Mouse (Mus musculus) stomach, embryonic 15.5 days (tissue): ENCODE results near the gene Eprs. TPM values are rescaled to one million over a fixed set of nuclear protein-coding genes. Genes with fewer than 3 reads are reported as not detected.

Experiments used
- ATAC-seq: fragments of 200-750 bp; cut with Nextera tagmentation; 2 replicates; pipeline ENCODE4 v1.8.0; 2017; ENCODE audit warnings: low read depth, moderate number of reproducible peaks, moderate TSS enrichment; ENCODE audit not compliant: insufficient read depth, low FRiP score
- H3K27ac ChIP-seq: fragments of 300-500 bp; sonication (generic); 2 replicates; pipeline ENCODE4 v1.5.1; 2015; ENCODE audit warnings: mild to moderate bottlenecking, inconsistent platforms
- H3K27me3 ChIP-seq: fragments of 300-500 bp; sonication (generic); replicated peaks from 2 replicates; pipeline ENCODE4 v1.6.1; 2015; ENCODE audit warnings: inconsistent platforms
- H3K36me3 ChIP-seq: fragments of 300-500 bp; sonication (generic); 2 replicates; pipeline ENCODE4 v1.6.1; 2015; ENCODE audit warnings: inconsistent platforms
- H3K4me1 ChIP-seq: fragments of 300-500 bp; sonication (generic); 2 replicates; pipeline ENCODE4 v1.6.1; 2015; ENCODE audit warnings: inconsistent platforms
- H3K4me2 ChIP-seq: fragments of 300-500 bp; sonication (generic); 2 replicates; pipeline ENCODE4 v1.6.1; 2015; ENCODE audit warnings: mild to moderate bottlenecking, inconsistent platforms
- H3K4me3 ChIP-seq: fragments of 300-500 bp; sonication (generic); replicated peaks from 2 replicates; pipeline ENCODE4 v1.5.1; 2015; ENCODE audit warnings: inconsistent platforms
- H3K9ac ChIP-seq: fragments of 300-500 bp; sonication (generic); 2 replicates; pipeline ENCODE4 v1.6.1; 2015; ENCODE audit warnings: inconsistent platforms
- H3K9me3 ChIP-seq: fragments of 300-500 bp; sonication (generic); 2 replicates; pipeline ENCODE4 v1.6.1; 2016; ENCODE audit warnings: inconsistent platforms
- WGBS: fragments of 180-500 bp; shearing (Covaris S2); methylation state at CpG from one replicate; pipeline ENCODE4 v1.1.7; 2015; 5-methylcytosine and 5-hydroxymethylcytosine counted together
- polyA plus RNA-seq: library from polyadenylated mRNA; unstranded; fragments of >200 nt; fragmentation: Nextera tagmentation; extraction: Ambion mirVana; gene quantifications from 2 replicates; pipeline ENCODE4 v1.2.1, GENCODE M21; 2015

The Eprs gene
- polyA plus RNA-seq, 1 experiment from 2014 or later: 156 TPM

DNA sequence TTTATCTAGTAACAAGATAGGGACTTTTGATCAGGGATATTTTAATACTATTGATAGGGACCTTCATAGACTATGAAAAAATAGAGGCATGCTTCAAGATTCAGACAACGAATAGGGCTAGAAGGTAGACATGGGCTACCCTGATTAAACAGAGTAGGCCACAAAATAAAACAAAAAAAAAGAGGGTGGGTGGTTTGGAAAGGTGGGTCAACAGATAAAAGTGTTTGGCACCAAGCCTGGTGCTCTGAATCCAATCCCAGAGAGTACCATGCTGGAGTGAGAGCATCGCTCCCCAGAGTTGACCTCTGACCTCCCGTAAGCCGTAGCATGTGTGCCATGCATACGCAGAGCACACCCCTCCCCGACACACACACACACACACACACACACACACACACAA is 89.6 kb downstream of the Eprs start:
- Histone ChIP-seq H3K4me3 (no peak overlapping the region), H3K4me1 (peaks cover 13% of the 10 kb centered on the region), H3K27me3 (peaks cover 26% of the 10 kb centered on the region), H3K27ac (no peak overlapping the region), H3K4me2 (no peak overlapping the region), H3K9ac (no peak overlapping the region), H3K9me3 (no peaks in the 10 kb centered on the region), H3K36me3 (no peaks in the 10 kb centered on the region)
- no peak for ATAC-seq
- 78% methylated on average over 6 of the region's 6 CpGs for WGBS

DNA sequence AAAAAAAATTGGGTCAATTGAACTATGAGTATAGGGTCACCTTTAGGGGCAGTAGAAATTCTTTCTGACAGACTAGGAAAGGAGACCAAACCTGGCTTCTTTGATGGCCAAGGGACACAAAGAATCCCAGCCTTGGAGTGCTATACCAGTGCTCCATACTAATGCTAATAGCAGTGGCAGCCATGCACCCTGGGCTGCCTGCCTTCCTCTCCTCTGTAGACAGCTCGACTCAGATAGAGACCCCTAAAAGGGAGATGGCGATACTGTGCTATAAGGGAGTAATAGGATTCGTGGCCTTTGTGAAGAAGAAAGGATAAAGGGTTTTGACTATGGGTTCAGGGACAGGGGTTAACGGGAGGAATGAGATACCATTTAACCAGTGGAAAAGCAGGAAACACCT is 91.3 kb downstream of the Eprs start:
- Histone ChIP-seq H3K9ac (no peak overlapping the region), H3K4me1 (peaks cover 13% of the 10 kb centered on the region), H3K27me3 (peaks cover 26% of the 10 kb centered on the region), H3K4me3 (peak overlapping the region; percentile 47; the same call in 1 of the 2 replicates), H3K9me3 (no peaks in the 10 kb centered on the region), H3K27ac (no peak overlapping the region), H3K4me2 (peak overlapping the region; percentile 94), H3K36me3 (no peaks in the 10 kb centered on the region)
- WGBS: 57% methylated on average over 4 of the region's 4 CpGs
- ATAC-seq: no peak

DNA sequence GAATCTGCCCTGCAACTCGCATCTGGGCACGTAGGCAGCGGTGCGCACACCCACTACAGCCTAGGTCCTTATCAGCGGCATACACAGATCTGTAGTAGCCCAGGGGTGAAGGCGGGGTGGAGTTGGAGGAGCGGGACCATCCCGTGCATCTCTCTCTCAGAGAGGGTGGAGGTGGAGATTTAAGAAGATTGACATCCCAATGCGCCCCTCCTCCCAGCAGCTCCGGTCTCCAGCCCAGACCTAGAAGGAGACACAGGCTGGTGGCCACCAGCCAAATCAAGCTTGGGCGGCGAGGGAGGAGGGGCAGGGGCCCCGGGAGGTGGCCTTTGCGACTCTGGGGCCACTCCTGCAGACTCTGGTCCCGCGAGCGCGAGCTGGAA is 91.7 kb downstream of the Eprs start, which contains the start of gene Slc30a10:
TSS of gene Slc30a10 (plus strand) at position 274 of the 380 bp plus-strand sequence.
- Histone ChIP-seq H3K9ac (peak within 1 kb of the TSS; percentile 29), H3K4me1 (peaks cover 13% of the 10 kb centered on the region), H3K4me3 (peak within 1 kb of the TSS; percentile 47), H3K27me3 (peaks cover 26% of the 10 kb centered on the region), H3K4me2 (peak within 1 kb of the TSS; percentile 94), H3K27ac (no peak within 1 kb of the TSS), H3K36me3 (no peaks in the 10 kb centered on the region), H3K9me3 (no peaks in the 10 kb centered on the region)
- 4% methylated on average over 18 of the region's 18 CpGs for WGBS
- peak; percentile 96 for ATAC-seq

DNA sequence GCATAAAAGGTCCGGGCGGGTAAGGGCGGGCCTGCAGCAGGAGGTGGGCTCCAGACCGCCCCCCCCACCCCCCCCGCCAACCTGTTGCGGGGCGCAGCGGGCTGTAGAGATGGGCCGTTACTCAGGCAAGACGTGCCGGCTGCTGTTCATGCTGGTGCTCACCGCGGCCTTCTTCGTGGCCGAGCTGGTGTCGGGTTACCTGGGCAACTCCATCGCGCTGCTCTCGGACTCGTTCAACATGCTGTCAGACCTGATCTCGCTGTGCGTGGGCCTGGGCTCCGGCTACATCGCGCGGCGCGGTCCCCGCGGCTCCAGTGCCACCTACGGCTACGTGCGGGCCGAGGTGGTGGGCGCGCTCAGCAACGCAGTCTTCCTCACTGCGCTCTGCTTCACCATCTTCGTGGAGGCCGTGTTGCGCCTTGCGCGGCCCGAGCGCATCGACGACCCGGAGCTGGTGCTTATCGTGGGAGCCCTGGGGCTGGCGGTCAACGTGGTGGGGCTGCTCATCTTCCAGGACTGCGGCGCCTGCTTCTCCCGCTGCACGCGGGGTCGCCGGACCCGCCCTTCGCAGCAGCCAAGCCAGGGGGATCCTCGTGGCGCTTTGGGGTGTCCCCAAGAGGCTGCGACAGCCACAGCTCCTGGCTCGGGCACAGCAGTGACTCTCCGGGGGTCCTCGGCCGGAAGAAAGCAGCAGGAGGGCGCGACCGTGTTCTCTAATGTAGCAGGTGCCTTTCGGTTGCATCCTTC is 92.3 kb downstream of the Eprs start:
- H3K9ac ChIP-seq: peak overlapping the region; percentile 29
- peak overlapping the region; percentile 47 for H3K4me3 ChIP-seq
- peaks cover 13% of the 10 kb centered on the region for H3K4me1 ChIP-seq
- no peaks in the 10 kb centered on the region for H3K9me3 ChIP-seq
- H3K4me2 ChIP-seq: peak overlapping the region; percentile 94
- peaks cover 26% of the 10 kb centered on the region for H3K27me3 ChIP-seq
- under 1% methylated on average over 71 of the region's 71 CpGs for WGBS
- no peak overlapping the region for H3K27ac ChIP-seq
- H3K36me3 ChIP-seq: no peaks in the 10 kb centered on the region
- peak; percentile 2 for ATAC-seq

DNA sequence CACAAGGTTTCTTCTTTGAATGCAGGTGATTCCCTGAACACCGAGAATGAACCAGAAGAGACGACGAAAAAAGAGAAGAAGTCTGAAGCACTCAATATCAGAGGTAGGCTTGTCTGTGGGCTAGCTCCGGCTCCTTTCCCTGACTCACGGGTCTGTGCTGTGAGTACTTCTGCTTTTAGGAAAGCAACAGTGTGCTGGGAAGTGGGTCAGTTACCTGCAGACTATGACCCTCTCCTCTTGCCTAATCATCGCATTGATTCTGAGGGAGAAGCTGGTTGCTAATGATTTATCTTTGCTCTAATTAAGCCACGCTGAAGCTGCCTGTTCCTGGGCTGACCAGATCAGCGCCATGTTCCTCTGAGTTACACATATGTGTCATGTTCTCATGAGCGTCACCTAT is 93.5 kb downstream of the Eprs start:
- no peak overlapping the region for H3K4me3 ChIP-seq
- WGBS: 78% methylated on average over 9 of the region's 9 CpGs
- no peak overlapping the region for H3K4me2 ChIP-seq
- H3K27me3 ChIP-seq: peaks cover 26% of the 10 kb centered on the region
- H3K9ac ChIP-seq: no peak overlapping the region
- H3K36me3 ChIP-seq: no peaks in the 10 kb centered on the region
- H3K4me1 ChIP-seq: peaks cover 13% of the 10 kb centered on the region
- no peak overlapping the region for H3K27ac ChIP-seq
- H3K9me3 ChIP-seq: no peaks in the 10 kb centered on the region
- ATAC-seq: no peak

DNA sequence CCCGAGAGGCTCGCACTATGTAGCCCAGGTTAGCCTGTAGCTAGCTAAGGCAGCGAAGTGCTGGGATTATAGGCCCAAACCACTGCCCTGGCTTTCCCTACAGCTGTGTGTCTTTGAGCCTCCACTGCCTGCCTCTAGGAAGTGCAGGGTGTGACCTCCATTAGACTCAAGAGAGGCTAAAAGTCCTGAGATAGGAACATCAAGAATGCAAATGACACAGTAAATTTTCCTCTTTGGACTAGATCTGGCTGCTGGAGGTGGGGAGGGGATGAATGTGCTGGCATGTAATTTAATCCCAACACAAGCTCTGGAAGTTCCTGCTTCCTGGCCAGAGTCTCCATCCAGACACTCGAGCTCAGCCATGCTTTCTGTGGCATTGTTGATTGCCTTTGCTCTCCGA is 97.3 kb downstream of the Eprs start:
- Histone ChIP-seq H3K36me3 (no peaks in the 10 kb centered on the region), H3K4me3 (no peak overlapping the region), H3K9ac (no peak overlapping the region), H3K27me3 (peaks cover 9% of the 10 kb centered on the region), H3K4me1 (peaks cover 5% of the 10 kb centered on the region), H3K9me3 (no peaks in the 10 kb centered on the region), H3K4me2 (no peak overlapping the region), H3K27ac (no peak overlapping the region)
- no peak; the same call in 1 of the 2 replicates for ATAC-seq
- WGBS: 78% methylated on average over 5 of the region's 5 CpGs

DNA sequence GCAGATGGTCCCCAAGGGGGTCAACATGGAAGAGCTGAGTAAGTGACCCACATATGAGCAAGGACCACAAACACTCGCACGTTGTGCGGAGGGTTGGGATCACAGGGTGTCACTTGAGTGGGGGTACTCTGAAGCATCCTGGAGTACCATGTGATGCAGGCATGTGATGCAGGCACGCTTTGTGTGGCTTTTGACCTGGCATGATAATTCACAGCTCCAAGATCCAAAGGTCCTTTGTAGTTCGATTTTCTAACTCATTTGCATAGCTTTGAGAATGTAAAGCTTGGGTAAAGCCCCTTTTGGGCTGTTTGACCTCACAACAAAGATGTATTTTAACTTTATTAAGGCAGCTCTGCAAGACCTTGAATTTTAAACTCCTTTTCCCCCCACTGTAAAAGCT is 100.0 kb downstream of the Eprs start:
- no peak overlapping the region for H3K9ac ChIP-seq
- no peaks in the 10 kb centered on the region for H3K4me1 ChIP-seq
- no peaks in the 10 kb centered on the region for H3K9me3 ChIP-seq
- no peaks in the 10 kb centered on the region for H3K36me3 ChIP-seq
- WGBS: 75% methylated on average over 5 of the region's 5 CpGs
- no peak overlapping the region for H3K4me3 ChIP-seq
- no peak overlapping the region for H3K27ac ChIP-seq
- no peaks in the 10 kb centered on the region for H3K27me3 ChIP-seq
- ATAC-seq: no peak
- no peak overlapping the region for H3K4me2 ChIP-seq

DNA sequence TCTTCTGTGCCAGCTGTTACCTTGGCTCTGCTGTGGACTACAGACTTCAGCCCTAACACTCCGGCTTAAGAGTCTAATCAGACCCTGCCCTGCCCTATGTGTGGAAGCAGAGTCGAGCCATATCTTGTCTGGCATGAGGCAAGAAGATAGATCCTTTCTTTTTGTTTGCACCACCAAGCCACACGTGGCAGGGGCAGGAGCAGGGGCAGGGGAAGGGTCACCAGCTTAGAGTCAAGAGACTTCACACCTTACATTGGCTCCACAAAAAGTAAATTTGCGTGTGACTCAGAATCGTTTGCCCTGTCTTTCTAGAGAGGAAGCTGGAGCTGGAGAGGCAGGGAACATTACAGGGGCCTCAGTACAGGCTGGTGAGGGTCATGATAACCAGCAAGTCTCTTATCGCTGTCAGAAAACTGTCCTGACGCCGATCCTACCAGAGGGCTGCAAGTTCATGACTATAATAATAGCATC is 106.7 kb downstream of the Eprs start:
- Histone ChIP-seq H3K4me2 (no peak overlapping the region), H3K36me3 (no peaks in the 10 kb centered on the region), H3K9ac (no peak overlapping the region), H3K27me3 (no peaks in the 10 kb centered on the region), H3K4me1 (no peaks in the 10 kb centered on the region), H3K9me3 (no peaks in the 10 kb centered on the region), H3K27ac (no peak overlapping the region), H3K4me3 (no peak overlapping the region)
- peak; percentile 83 for ATAC-seq
- WGBS: 60% methylated on average over 8 of the region's 8 CpGs

DNA sequence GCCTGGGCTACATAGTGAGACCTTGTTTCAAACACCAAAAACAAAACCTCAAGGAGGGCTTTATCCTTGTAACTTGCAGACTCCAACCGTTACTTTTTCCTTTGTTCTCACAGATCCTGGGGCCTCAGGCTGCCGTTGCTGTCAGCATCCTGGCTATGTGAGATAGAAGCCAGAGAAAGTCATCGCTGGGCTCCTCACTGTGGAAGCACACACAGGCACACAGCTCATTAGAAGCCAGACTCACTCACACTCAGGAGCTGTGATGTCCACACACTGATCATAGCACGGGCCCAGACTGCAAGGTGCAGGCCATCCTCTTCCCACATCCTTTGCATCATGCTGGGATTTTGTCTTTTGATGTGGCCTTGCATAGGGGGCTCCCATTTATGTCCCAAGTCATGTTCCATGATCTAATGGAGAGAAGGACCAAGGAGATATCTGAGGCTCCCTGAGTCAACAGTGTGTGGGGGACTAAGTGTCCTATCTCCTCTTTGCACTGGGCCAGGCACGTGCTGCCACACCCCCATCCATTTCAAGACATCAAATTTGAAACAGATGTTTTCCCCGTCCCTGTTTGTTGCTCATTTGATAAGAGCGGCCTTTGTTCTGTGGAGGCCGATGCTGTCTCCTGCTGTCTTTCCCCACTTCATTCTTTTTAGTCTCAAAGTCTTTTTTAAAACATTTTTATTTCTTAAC is 109.3 kb downstream of the Eprs start:
- Histone ChIP-seq H3K4me2 (no peak overlapping the region), H3K36me3 (no peaks in the 10 kb centered on the region), H3K27me3 (no peaks in the 10 kb centered on the region), H3K9me3 (no peaks in the 10 kb centered on the region), H3K9ac (no peak overlapping the region), H3K4me3 (no peak overlapping the region), H3K27ac (no peak overlapping the region), H3K4me1 (no peaks in the 10 kb centered on the region)
- 51% methylated on average over 8 of the region's 8 CpGs for WGBS
- ATAC-seq: peak; percentile 91

DNA sequence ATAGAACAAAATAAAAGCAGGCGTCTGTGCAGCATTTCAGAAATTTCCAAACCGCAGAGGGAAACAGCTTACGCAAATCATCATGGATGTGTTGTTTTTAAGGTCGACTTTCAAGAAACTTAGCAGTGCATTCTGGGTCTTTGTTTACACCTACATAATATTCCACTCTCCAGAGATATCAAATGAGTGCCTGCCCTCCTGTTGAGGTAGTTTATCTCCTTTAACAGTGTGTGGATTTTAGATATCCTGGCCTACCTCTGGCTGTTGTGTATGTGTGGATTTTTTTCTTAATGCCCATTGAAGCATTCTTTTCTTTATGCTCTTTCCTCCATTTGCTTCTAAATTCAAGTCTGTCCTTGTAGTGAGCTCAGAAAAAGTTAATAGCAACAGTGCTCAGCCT is 109.9 kb downstream of the Eprs start:
- Histone ChIP-seq H3K36me3 (no peaks in the 10 kb centered on the region), H3K27me3 (no peaks in the 10 kb centered on the region), H3K27ac (no peak overlapping the region), H3K9me3 (no peaks in the 10 kb centered on the region), H3K4me2 (no peak overlapping the region), H3K4me3 (no peak overlapping the region), H3K9ac (no peak overlapping the region), H3K4me1 (no peaks in the 10 kb centered on the region)
- WGBS: 91% methylated on average over 4 of the region's 4 CpGs
- ATAC-seq: peak; percentile 36; the same call in 1 of the 2 replicates

DNA sequence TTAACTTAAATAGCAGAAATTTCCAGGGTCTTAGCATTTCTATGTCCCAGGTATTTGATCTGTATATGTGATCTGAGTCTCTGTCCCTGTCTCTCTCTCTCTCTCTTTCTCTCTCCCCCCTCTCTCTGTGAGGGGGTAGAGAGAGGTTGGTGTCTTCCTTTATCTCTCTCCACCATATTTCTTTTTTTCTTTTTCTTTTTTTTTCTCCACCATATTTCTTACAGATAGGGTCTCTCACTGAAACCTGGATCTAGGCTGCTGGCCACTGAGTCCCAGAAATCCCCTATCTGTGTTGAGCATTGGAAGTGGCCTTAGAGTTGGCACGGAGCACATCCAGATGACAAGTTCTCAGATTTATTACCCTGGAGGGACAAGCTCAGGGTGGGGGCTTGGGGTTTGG is 110.6 kb downstream of the Eprs start:
- Histone ChIP-seq H3K9me3 (no peaks in the 10 kb centered on the region), H3K4me2 (no peak overlapping the region), H3K9ac (no peak overlapping the region), H3K27ac (no peak overlapping the region), H3K36me3 (no peaks in the 10 kb centered on the region), H3K27me3 (no peaks in the 10 kb centered on the region), H3K4me3 (no peak overlapping the region), H3K4me1 (no peaks in the 10 kb centered on the region)
- WGBS: 76% methylated on average over 1 of the region's 1 CpGs
- no peak for ATAC-seq
